Mouse (Mus musculus) myocyte (in vitro differentiated cells): Measurements from ENCODE around the gene Clec2l.

Source experiments
- CEBPB ChIP-seq: IDR thresholded peaks from 2 replicates; pipeline ENCODE4 v1.6.1; 2011; ENCODE audit warnings: mild to moderate bottlenecking, moderate library complexity; ENCODE audit not compliant: poor library complexity, insufficient read depth, severe bottlenecking
- E2F4 ChIP-seq: IDR thresholded peaks from one replicate; pipeline ENCODE4 v1.6.1; 2011; ENCODE audit warnings: mild to moderate bottlenecking, control low read depth, moderate library complexity; ENCODE audit not compliant: insufficient read depth
- MAX ChIP-seq: IDR thresholded peaks from one replicate; pipeline ENCODE4 v1.6.1; 2011; ENCODE audit warnings: low read depth, mild to moderate bottlenecking, control low read depth
- POLR2A ChIP-seq: IDR thresholded peaks from one replicate; pipeline ENCODE4 v1.6.1; 2011; ENCODE audit warnings: low read depth, mild to moderate bottlenecking, control low read depth, moderate library complexity; ENCODE audit not compliant: insufficient read length
- REST ChIP-seq: IDR thresholded peaks from one replicate; pipeline ENCODE4 v1.6.1; 2011; ENCODE audit warnings: mild to moderate bottlenecking, control low read depth, moderate library complexity; ENCODE audit not compliant: insufficient read depth, insufficient read length
- TCF3 ChIP-seq: IDR thresholded peaks from one replicate; pipeline ENCODE4 v1.6.1; 2011; ENCODE audit warnings: low read depth, control low read depth; ENCODE audit not compliant: insufficient read length

GRCm38 (mm10) chr6:38622406-38622805 lies 40.5 kb upstream of the Clec2l start:
- TF ChIP-seq POLR2A (no peak), CEBPB (no peak), MAX (no peak), TCF3 (no peak), E2F4 (no peak), REST (no peak)
